Mouse (Mus musculus) C2C12 (cell line): ENCODE results near the gene Lsr. TPM values are rescaled to one million over a fixed set of nuclear protein-coding genes. Genes with fewer than 3 reads are reported as not detected.

Source experiments
- H3K27me3 ChIP-seq: one replicate; pipeline ENCODE4 v1.6.1; 2011; ENCODE audit not compliant: control insufficient read depth, insufficient read depth, insufficient read length
- H3K36me3 ChIP-seq: one replicate; pipeline ENCODE4 v1.6.1; 2011; ENCODE audit not compliant: control insufficient read depth, insufficient read depth
- H3K4me3 ChIP-seq: one replicate; pipeline ENCODE4 v1.5.1; 2011; ENCODE audit warnings: mild to moderate bottlenecking, control low read depth; ENCODE audit not compliant: poor library complexity, insufficient read depth, severe bottlenecking
- H3K79me2 ChIP-seq: one replicate; pipeline ENCODE4 v1.6.1; 2011; ENCODE audit not compliant: control insufficient read depth, insufficient read depth
- H3K79me3 ChIP-seq: one replicate; pipeline ENCODE4 v1.6.1; 2011; ENCODE audit warnings: low read depth, control low read depth
- H3ac ChIP-seq: one replicate; pipeline ENCODE3; 2011; ENCODE audit warnings: low read depth; ENCODE audit not compliant: control insufficient read depth, insufficient read length
- CEBPB ChIP-seq: IDR thresholded peaks from one replicate; pipeline ENCODE4 v1.6.1; 2011; ENCODE audit warnings: low read depth, mild to moderate bottlenecking, control low read depth, moderate library complexity
- CTCF ChIP-seq: IDR thresholded peaks from one replicate; pipeline ENCODE4 v1.5.1; 2011; ENCODE audit not compliant: control insufficient read depth, insufficient read depth, insufficient read length
- FOSL1 ChIP-seq: IDR thresholded peaks from one replicate; pipeline ENCODE4 v1.8.0; 2011; ENCODE audit warnings: mild to moderate bottlenecking, low read length; ENCODE audit not compliant: poor library complexity, insufficient read depth, severe bottlenecking
- MAX ChIP-seq: IDR thresholded peaks from one replicate; pipeline ENCODE4 v1.6.1; 2011; ENCODE audit warnings: mild to moderate bottlenecking, control low read depth
- MYOD1 ChIP-seq: IDR thresholded peaks from one replicate; pipeline ENCODE4 v1.6.1; 2011; ENCODE audit warnings: low read depth; ENCODE audit not compliant: control insufficient read depth, insufficient read length
- MYOG ChIP-seq: IDR thresholded peaks from one replicate; pipeline ENCODE4 v1.6.1; 2011; ENCODE audit not compliant: control insufficient read depth, insufficient read length; ENCODE audit errors: extremely low read depth
- USF1 ChIP-seq: IDR thresholded peaks from one replicate; pipeline ENCODE4 v1.6.1; 2011; ENCODE audit warnings: low read depth, mild to moderate bottlenecking, control low read depth, moderate library complexity
- polyA plus RNA-seq: library from polyadenylated mRNA; unstranded; fragments of >200 nt; fragmentation: generic; extraction: Trizol; gene quantifications from one replicate; pipeline ENCODE4 v1.2.1, GENCODE M21; 2012; ENCODE audit warnings: missing spikeins

Lsr gene
- polyA plus RNA-seq, 1 experiment, result 0.04 TPM

- H3K36me3 ChIP-seq, result peaks cover 13% of the 10 kb centered on the region
- H3K27me3 ChIP-seq, result no peaks in the 10 kb centered on the region
- H3K4me3 ChIP-seq, result no peak overlapping the region
- H3K79me3 ChIP-seq, result peaks cover 3% of the 10 kb centered on the region
- no peak overlapping the region for H3ac ChIP-seq
- no peak for TF ChIP-seq MYOG
- no peak for TF ChIP-seq CEBPB
- no peak for TF ChIP-seq FOSL1
- no peak for TF ChIP-seq CTCF
- TF ChIP-seq MYOD1, result no peak
- TF ChIP-seq USF1, result no peak
- TF ChIP-seq MAX, result no peak
- peaks cover 28% of the 10 kb centered on the region for H3K79me2 ChIP-seq
These were observed 14.3 kb downstream of the Lsr start for GRCm38 (mm10) chr7:30958866-30959487.

DNA sequence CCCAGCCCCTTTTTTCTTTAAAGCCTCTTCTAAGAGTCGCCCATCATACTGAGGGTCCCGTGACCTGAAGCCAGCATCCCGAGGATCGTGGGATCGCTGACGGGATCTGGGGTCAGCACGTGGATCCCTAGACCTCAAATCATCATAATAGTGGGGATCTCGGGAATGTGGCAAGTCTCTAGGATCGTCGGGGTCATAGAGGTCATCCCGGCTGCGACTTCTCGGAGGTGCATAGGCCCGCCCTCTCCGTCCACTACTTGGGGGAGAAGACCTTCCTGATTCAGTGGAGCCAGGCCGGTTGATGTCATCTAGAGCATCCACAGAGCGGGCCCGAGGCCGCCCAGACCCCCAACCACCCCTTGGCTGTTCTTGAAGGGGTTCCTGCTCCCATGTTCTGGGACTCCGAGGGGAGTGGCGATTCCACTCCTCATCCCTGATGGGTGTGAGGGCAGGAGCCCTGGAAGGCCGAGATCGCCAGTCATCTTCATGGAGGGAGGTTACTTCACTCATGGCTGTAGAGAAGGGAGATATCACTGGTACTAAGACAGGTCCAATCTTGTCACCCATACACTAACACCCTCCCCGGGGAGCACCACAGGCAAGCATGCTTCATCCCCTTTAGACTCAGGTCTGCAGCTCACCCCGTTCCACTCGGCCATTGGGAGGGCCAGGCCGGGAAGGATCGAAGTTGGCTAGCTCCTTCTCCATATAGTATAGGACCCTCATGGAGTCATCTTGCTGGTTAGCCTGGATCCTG is 15.0 kb downstream of the Lsr start:
- TF ChIP-seq MYOD1 (no peak), CEBPB (no peak), CTCF (no peak), MYOG (no peak), USF1 (no peak), MAX (no peak), FOSL1 (no peak)
- peaks cover 3% of the 10 kb centered on the region for H3K79me3 ChIP-seq

DNA sequence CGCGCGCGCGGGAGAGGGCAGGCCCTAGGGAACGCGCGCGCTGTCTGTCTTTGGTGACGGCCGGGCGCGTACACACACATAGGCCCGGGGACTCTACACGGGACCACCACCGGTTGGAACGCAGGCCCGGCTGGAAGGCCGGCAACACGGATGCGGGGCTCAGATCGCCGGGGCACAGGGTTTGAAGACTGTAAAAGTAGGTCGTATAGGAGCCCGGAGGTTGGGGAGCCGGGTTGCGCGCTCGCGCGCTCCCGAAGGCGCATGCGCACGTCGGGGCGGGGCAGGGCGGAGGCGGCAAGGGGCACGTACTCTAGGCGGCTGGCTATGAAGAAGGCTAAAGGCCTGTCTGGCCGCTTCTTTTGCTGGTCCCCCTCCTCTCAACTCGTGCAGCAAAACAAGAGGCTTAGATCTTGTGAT is 15.9 kb downstream of the Lsr start:
- H3K79me3 ChIP-seq, result peaks cover 3% of the 10 kb centered on the region
- peaks cover 28% of the 10 kb centered on the region for H3K79me2 ChIP-seq
- no peaks in the 10 kb centered on the region for H3K27me3 ChIP-seq
- TF ChIP-seq MYOG (no peak), CEBPB (no peak), MYOD1 (no peak), MAX (no peak)
- peak overlapping the region; percentile 95 for H3ac ChIP-seq
- H3K36me3 ChIP-seq, result peaks cover 21% of the 10 kb centered on the region
- H3K4me3 ChIP-seq, result peak overlapping the region; percentile 60

More for the DNA sequence above, 15.0 kb downstream of the Lsr start:
- no peaks in the 10 kb centered on the region for H3K27me3 ChIP-seq
- peak overlapping the region; percentile 72 for H3ac ChIP-seq
- peak overlapping the region; percentile 60 for H3K4me3 ChIP-seq
- peaks cover 20% of the 10 kb centered on the region for H3K36me3 ChIP-seq
- H3K79me2 ChIP-seq, result peaks cover 28% of the 10 kb centered on the region

GRCm38 (mm10) chr7:30956756-30957366 is 16.4 kb downstream of the Lsr start, which contains the start of gene Usf2:
Gene Usf2 (minus strand): TSS chr7:30956803.
- H3K36me3 ChIP-seq, result peaks cover 21% of the 10 kb centered on the region
- TF ChIP-seq MYOG, result no peak
- no peak for TF ChIP-seq CTCF
- TF ChIP-seq FOSL1, result no peak
- TF ChIP-seq USF1, result no peak
- no peak for TF ChIP-seq MAX
- no peak for TF ChIP-seq CEBPB
- no peak for TF ChIP-seq MYOD1

DNA sequence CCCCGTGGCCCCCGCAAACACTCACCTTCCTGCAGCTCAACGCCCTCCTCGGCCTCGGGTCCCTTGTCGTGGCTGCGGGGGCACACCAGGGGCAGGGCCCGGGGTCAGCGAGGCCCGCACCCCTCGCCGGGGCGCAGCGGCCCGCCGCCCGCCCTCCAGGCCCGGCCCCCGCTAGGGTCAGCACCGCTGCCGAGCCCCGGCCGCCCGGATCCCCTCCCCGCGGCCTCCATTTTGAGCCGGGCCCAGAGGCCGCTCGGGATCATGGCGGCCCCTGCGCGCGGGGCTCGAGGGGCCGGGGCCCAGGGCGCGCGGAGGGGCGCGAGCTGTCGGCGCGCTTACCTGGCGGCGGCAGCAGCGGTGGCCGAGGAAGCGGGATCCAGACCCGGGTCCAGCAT is 16.9 kb downstream of the Lsr start:
- Histone ChIP-seq H3K79me2 (peaks cover 28% of the 10 kb centered on the region), H3K27me3 (no peaks in the 10 kb centered on the region), H3K4me3 (peak overlapping the region; percentile 60), H3K36me3 (peaks cover 24% of the 10 kb centered on the region), H3K79me3 (peaks cover 3% of the 10 kb centered on the region), H3ac (peak overlapping the region; percentile 80)
- TF ChIP-seq CTCF (no peak), USF1 (no peak), MYOG (no peak), MYOD1 (no peak), FOSL1 (no peak), CEBPB (no peak), MAX (no peak)

More at GRCm38 (mm10) chr7:30956756-30957366, 16.4 kb downstream of the Lsr start, which contains the start of gene Usf2:
- peaks cover 28% of the 10 kb centered on the region for H3K79me2 ChIP-seq
- H3ac ChIP-seq, result peak within 1 kb of the TSS; percentile 95
- H3K4me3 ChIP-seq, result peak within 1 kb of the TSS; percentile 60
- H3K27me3 ChIP-seq, result no peaks in the 10 kb centered on the region
- H3K79me3 ChIP-seq, result peaks cover 3% of the 10 kb centered on the region
